Mouse (Mus musculus): ENCODE measurements at regions not wholly inside any gene's neighbourhood (a gene's known extent, or its start where the extent isn't known, plus 50 kb on each side); places are given as distances from the start of the nearest gene placed in this dataset.

DNA sequence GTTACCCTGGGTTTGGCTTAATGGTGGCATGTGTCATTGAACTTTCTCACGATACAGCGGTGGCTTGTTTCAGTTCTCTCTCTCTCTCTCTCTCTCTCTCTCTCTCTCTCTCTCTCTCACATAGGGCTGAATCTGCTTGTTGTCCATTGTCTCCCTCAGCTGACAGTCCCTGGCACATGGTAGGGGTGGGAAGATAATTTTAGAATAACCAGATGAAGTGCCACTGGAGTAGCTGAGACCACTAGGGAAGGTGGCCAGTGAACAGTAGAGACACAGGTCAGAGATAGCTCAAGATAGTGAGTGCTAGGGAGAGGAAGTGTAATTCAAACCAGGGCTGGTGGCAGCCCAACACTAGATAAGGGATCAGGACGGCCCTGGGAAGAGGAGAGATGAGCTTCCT lies 938.7 kb downstream of the 4930447A16Rik start:
- no peak for DNase-seq (ENCODE audit: extremely low read depth)
- Histone ChIP-seq H3K4me1 (ENCODE audit: control insufficient read depth in 1 of 2, insufficient read depth in 2 of 2) (no peaks in the 10 kb centered on the region), H3K9ac (ENCODE audit: insufficient read depth, low read depth) (no peak overlapping the region), H3K36me3 (replicated peaks in 1 of 2; ENCODE audit: control insufficient read depth in 1 of 2, insufficient read depth in 1 of 2, low read length in 1 of 2) (no peaks in the 10 kb centered on the region), H3K9me3 (replicated peaks; ENCODE audit: low read length) (peaks cover 8% of the 10 kb centered on the region), H3K27me3 (replicated peaks) (peaks cover 5% of the 10 kb centered on the region), H3K79me2 (replicated peaks; ENCODE audit: control insufficient read depth, extremely low read depth, insufficient read depth, poor library complexity, severe bottlenecking) (no peaks in the 10 kb centered on the region), H3K4me2 (ENCODE audit: insufficient read depth, low read depth, poor library complexity, severe bottlenecking) (no peak overlapping the region), H3K4me3 (replicated peaks in 1 of 3; ENCODE audit: low read depth in 2 of 3, low read length in 2 of 3, poor library complexity in 1 of 3) (no peak overlapping the region), H3K27ac (ENCODE audit: insufficient read depth, low read depth) (no peak overlapping the region)
- no peak for TF ChIP-seq MAX (IDR thresholded peaks at IDR 0.05; ENCODE audit: low read length)
- no peak for TF ChIP-seq KAT2A (IDR thresholded peaks at IDR 0.05; ENCODE audit: insufficient replicate concordance, low read length)
- TF ChIP-seq RAD21 (IDR thresholded peaks at IDR 0.05; ENCODE audit: low read depth, low read length), result no peak
- no peak for TF ChIP-seq JUN (IDR thresholded peaks at IDR 0.05; ENCODE audit: insufficient read depth, low read depth, low read length)
- no peak for TF ChIP-seq MYC (IDR thresholded peaks at IDR 0.05; ENCODE audit: low read depth, low read length)
- no peak for TF ChIP-seq CHD1 (IDR thresholded peaks at IDR 0.05; ENCODE audit: low read depth, low read length)
- TF ChIP-seq RCOR1 (conservative IDR thresholded peaks at IDR 0.05; ENCODE audit: low read depth, low read length), result no peak
- TF ChIP-seq POLR2AphosphoS2 (IDR thresholded peaks at IDR 0.05; ENCODE audit: low read depth, low read length), result no peak
- TF ChIP-seq TCF12 (IDR thresholded peaks at IDR 0.05; ENCODE audit: low read depth, low read length), result no peak
- TF ChIP-seq ZKSCAN1 (IDR thresholded peaks at IDR 0.05; ENCODE audit: borderline replicate concordance, low read depth, low read length), result no peak
- no peak for TF ChIP-seq ZMIZ1 (IDR thresholded peaks at IDR 0.05; ENCODE audit: low read depth, low read length)
- TF ChIP-seq MAZ (IDR thresholded peaks at IDR 0.05; ENCODE audit: low read depth, low read length), result no peak
- TF ChIP-seq MAFK (IDR thresholded peaks at IDR 0.05; ENCODE audit: insufficient replicate concordance, low read length), result no peak
- no peak for TF ChIP-seq CHD2 (IDR thresholded peaks at IDR 0.05; ENCODE audit: low read length)
- no peak for TF ChIP-seq HCFC1 (IDR thresholded peaks at IDR 0.05; ENCODE audit: low read depth, low read length)
- TF ChIP-seq GABPA (IDR thresholded peaks at IDR 0.05; ENCODE audit: insufficient replicate concordance, low read depth, low read length), result no peak
- no peak for TF ChIP-seq USF1 (IDR thresholded peaks at IDR 0.05; ENCODE audit: low read depth, low read length)
- in situ Hi-C loops (cut with MboI; ENCODE audit: low pct_ligation_motif_present, low pct_unique_long_range_greater_than_20kb, low sequenced_read_pairs) (no loop called here), dilution Hi-C loops (cut with MboI; ENCODE audit: extremely low pct_ligation_motif_present, extremely low pct_unique_long_range_greater_than_20kb, low sequenced_read_pairs) (no loop called here)

- no peak for DNase-seq (ENCODE audit: extremely low read depth)
- no peak for TF ChIP-seq USF1 (IDR thresholded peaks at IDR 0.05; ENCODE audit: low read depth, low read length)
- TF ChIP-seq ETS1 (conservative IDR thresholded peaks at IDR 0.05; ENCODE audit: low read depth, low read length), result no peak
- no peak for TF ChIP-seq GABPA (IDR thresholded peaks at IDR 0.05; ENCODE audit: insufficient replicate concordance, low read depth, low read length)
- TF ChIP-seq ZMIZ1 (IDR thresholded peaks at IDR 0.05; ENCODE audit: low read depth, low read length), result no peak
- no peak for TF ChIP-seq TCF12 (IDR thresholded peaks at IDR 0.05; ENCODE audit: low read depth, low read length)
- no peak for TF ChIP-seq USF2 (conservative IDR thresholded peaks at IDR 0.05; ENCODE audit: low read depth, low read length)
- TF ChIP-seq HCFC1 (IDR thresholded peaks at IDR 0.05; ENCODE audit: low read depth, low read length), result no peak
- TF ChIP-seq MAFK (IDR thresholded peaks at IDR 0.05; ENCODE audit: insufficient replicate concordance, low read length), result no peak
- no peak for TF ChIP-seq ZNF384 (IDR thresholded peaks at IDR 0.05; ENCODE audit: low read depth, low read length)
- no peak for TF ChIP-seq PAX5 (IDR thresholded peaks at IDR 0.05; ENCODE audit: low read length)
- TF ChIP-seq CTCF (conservative IDR thresholded peaks at IDR 0.05 in 1 of 2, IDR thresholded peaks at IDR 0.05 in 1 of 2; ENCODE audit: low read depth in 2 of 2, low read length in 2 of 2), result no peak
- TF ChIP-seq IRF4 (IDR thresholded peaks at IDR 0.05; ENCODE audit: low read depth, low read length), result no peak
- no peak for TF ChIP-seq UBTF (IDR thresholded peaks at IDR 0.05; ENCODE audit: low read depth, low read length)
- TF ChIP-seq RCOR1 (conservative IDR thresholded peaks at IDR 0.05; ENCODE audit: low read depth, low read length), result no peak
- no peak for TF ChIP-seq NRF1 (IDR thresholded peaks at IDR 0.05; ENCODE audit: low read depth, low read length)
- no peak for TF ChIP-seq E2F4 (IDR thresholded peaks at IDR 0.05; ENCODE audit: insufficient replicate concordance, low read depth, low read length)
- TF ChIP-seq ZC3H11A (IDR thresholded peaks at IDR 0.05; ENCODE audit: low read depth, low read length), result no peak
- TF ChIP-seq ZKSCAN1 (IDR thresholded peaks at IDR 0.05; ENCODE audit: borderline replicate concordance, low read depth, low read length), result no peak
- no peak for TF ChIP-seq EP300 (IDR thresholded peaks at IDR 0.05; ENCODE audit: low read length)
- TF ChIP-seq CHD1 (IDR thresholded peaks at IDR 0.05; ENCODE audit: low read depth, low read length), result no peak
These were observed 942.3 kb downstream of the 4930447A16Rik start for GRCm38 (mm10) chr15:38367643-38368042.

More at GRCm38 (mm10) chr15:38367643-38368042, 942.3 kb downstream of the 4930447A16Rik start:
- Histone ChIP-seq H3K36me3 (replicated peaks in 1 of 2; ENCODE audit: control insufficient read depth in 1 of 2, insufficient read depth in 1 of 2, low read length in 1 of 2) (no peaks in the 10 kb centered on the region), H3K9ac (ENCODE audit: insufficient read depth, low read depth) (no peak overlapping the region), H3K27ac (ENCODE audit: insufficient read depth, low read depth) (no peak overlapping the region), H3K4me3 (replicated peaks in 1 of 3; ENCODE audit: low read depth in 2 of 3, low read length in 2 of 3, poor library complexity in 1 of 3) (no peak overlapping the region), H3K4me2 (ENCODE audit: insufficient read depth, low read depth, poor library complexity, severe bottlenecking) (no peak overlapping the region), H3K9me3 (replicated peaks; ENCODE audit: low read length) (no peaks in the 10 kb centered on the region), H3K4me1 (ENCODE audit: control insufficient read depth in 1 of 2, insufficient read depth in 2 of 2) (peaks cover 6 to 8% of the 10 kb centered on the region in 2 experiments; a peak in 3 of 4 replicates), H3K27me3 (replicated peaks) (no peaks in the 10 kb centered on the region), H3K79me2 (replicated peaks; ENCODE audit: control insufficient read depth, extremely low read depth, insufficient read depth, poor library complexity, severe bottlenecking) (no peaks in the 10 kb centered on the region)
- dilution Hi-C loops (cut with MboI; ENCODE audit: extremely low pct_ligation_motif_present, extremely low pct_unique_long_range_greater_than_20kb, low sequenced_read_pairs), result no loop called here
- in situ Hi-C loops (cut with MboI; ENCODE audit: low pct_ligation_motif_present, low pct_unique_long_range_greater_than_20kb, low sequenced_read_pairs), result no loop called here

Data from CH12.LX (cell line).